Mouse (Mus musculus): ENCODE results near the gene Myo5c. TPM values are rescaled to one million over a fixed set of nuclear protein-coding genes. Genes with fewer than 3 reads are reported as not detected.
A peak's percentile ranks its signal among the peaks of the same experiment; 100 is the strongest.

Myo5c gene
- polyA plus RNA-seq, 1 experiment from 2014 or later, result 0.14 TPM

- H3K4me3 ChIP-seq, result peak overlapping the region; percentile 77
- no peaks in the 10 kb centered on the region for H3K27me3 ChIP-seq
- peaks cover 15% of the 10 kb centered on the region for H3K4me1 ChIP-seq
- no peaks in the 10 kb centered on the region for H3K36me3 ChIP-seq
- H3K27ac ChIP-seq, result peak overlapping the region; percentile 69; the same call in 1 of the 2 replicates
- no peaks in the 10 kb centered on the region for H3K9me3 ChIP-seq
- under 1% methylated on average over 49 of the region's 52 CpGs for WGBS
- H3K4me2 ChIP-seq (replicated peaks), result peak overlapping the region; percentile 88
- peak; percentile 91 for ATAC-seq (ENCODE audit: low FRiP score, low read depth)
- peak overlapping the region; percentile 76 for H3K9ac ChIP-seq
Measured at GRCm38 (mm10) chr9:75313832-75314516, 82.2 kb downstream of the Myo5c start.

- Histone ChIP-seq H3K4me1 (peaks cover 15% of the 10 kb centered on the region), H3K27me3 (no peaks in the 10 kb centered on the region), H3K4me3 (peak overlapping the region; percentile 77), H3K4me2 (replicated peaks) (peak overlapping the region; percentile 88), H3K9me3 (no peaks in the 10 kb centered on the region), H3K36me3 (no peaks in the 10 kb centered on the region), H3K27ac (peak overlapping the region; percentile 69; the same call in 1 of the 2 replicates), H3K9ac (peak overlapping the region; percentile 76)
- no peak for ATAC-seq (ENCODE audit: low FRiP score, low read depth)
- WGBS, result 3% methylated on average over 22 of the region's 22 CpGs
Measured at GRCm38 (mm10) chr9:75314517-75315105, 82.8 kb downstream of the Myo5c start.

GRCm38 (mm10) chr9:75315238-75315637 is 83.4 kb downstream of the Myo5c start:
- Histone ChIP-seq H3K4me2 (replicated peaks) (peak overlapping the region; percentile 88), H3K36me3 (no peaks in the 10 kb centered on the region), H3K27ac (no peak overlapping the region), H3K27me3 (no peaks in the 10 kb centered on the region), H3K4me1 (peaks cover 15% of the 10 kb centered on the region), H3K9me3 (no peaks in the 10 kb centered on the region), H3K9ac (peak overlapping the region; percentile 31; the same call in 1 of the 2 replicates), H3K4me3 (peak overlapping the region; percentile 77)
- 73% methylated on average over 3 of the region's 3 CpGs for WGBS
- ATAC-seq (ENCODE audit: low FRiP score, low read depth), result no peak

GRCm38 (mm10) chr9:75316771-75317170 is 85.0 kb downstream of the Myo5c start:
- H3K27me3 ChIP-seq, result no peaks in the 10 kb centered on the region
- ATAC-seq (ENCODE audit: low FRiP score, low read depth), result no peak
- 69% methylated on average over 6 of the region's 6 CpGs for WGBS
- no peak overlapping the region for H3K4me2 ChIP-seq (replicated peaks)
- no peak overlapping the region for H3K4me3 ChIP-seq
- no peak overlapping the region for H3K9ac ChIP-seq
- H3K27ac ChIP-seq, result no peak overlapping the region
- H3K4me1 ChIP-seq, result peaks cover 15% of the 10 kb centered on the region
- no peaks in the 10 kb centered on the region for H3K9me3 ChIP-seq
- H3K36me3 ChIP-seq, result no peaks in the 10 kb centered on the region

GRCm38 (mm10) chr9:75318196-75318595 is 86.4 kb downstream of the Myo5c start:
- 96% methylated on average over 2 of the region's 2 CpGs for WGBS
- Histone ChIP-seq H3K27ac (no peak overlapping the region), H3K9ac (no peak overlapping the region), H3K4me3 (no peak overlapping the region), H3K4me1 (peaks cover 15% of the 10 kb centered on the region), H3K27me3 (no peaks in the 10 kb centered on the region), H3K4me2 (replicated peaks) (no peak overlapping the region), H3K9me3 (no peaks in the 10 kb centered on the region), H3K36me3 (no peaks in the 10 kb centered on the region)
- ATAC-seq (ENCODE audit: low FRiP score, low read depth), result no peak

- Histone ChIP-seq H3K27me3 (no peaks in the 10 kb centered on the region), H3K4me3 (no peak overlapping the region), H3K4me2 (replicated peaks) (no peak overlapping the region), H3K27ac (no peak overlapping the region), H3K4me1 (peaks cover 14% of the 10 kb centered on the region), H3K9me3 (no peaks in the 10 kb centered on the region), H3K36me3 (no peaks in the 10 kb centered on the region), H3K9ac (no peak overlapping the region)
- 75% methylated on average over 3 of the region's 3 CpGs for WGBS
- no peak for ATAC-seq (ENCODE audit: low FRiP score, low read depth)
Measured at GRCm38 (mm10) chr9:75319365-75319764, 87.5 kb downstream of the Myo5c start.

- Histone ChIP-seq H3K4me3 (no peak overlapping the region), H3K27ac (no peak overlapping the region), H3K4me1 (no peaks in the 10 kb centered on the region), H3K4me2 (replicated peaks) (no peak overlapping the region), H3K36me3 (peaks cover 9% of the 10 kb centered on the region), H3K27me3 (no peaks in the 10 kb centered on the region), H3K9ac (no peak overlapping the region), H3K9me3 (no peaks in the 10 kb centered on the region)
- ATAC-seq (ENCODE audit: low FRiP score, low read depth), result no peak
- 76% methylated on average over 13 of the region's 13 CpGs for WGBS
Measured at GRCm38 (mm10) chr9:75322099-75322885, 90.5 kb downstream of the Myo5c start.

- 88% methylated on average over 3 of the region's 3 CpGs for WGBS
- no peak overlapping the region for H3K27ac ChIP-seq
- no peak for ATAC-seq (ENCODE audit: low FRiP score, low read depth)
Measured at GRCm38 (mm10) chr9:75328047-75328446, 96.2 kb downstream of the Myo5c start.

GRCm38 (mm10) chr9:75330821-75331220 is 99.0 kb downstream of the Myo5c start:
- WGBS, result 85% methylated on average over 8 of the region's 8 CpGs

More at GRCm38 (mm10) chr9:75328047-75328446, 96.2 kb downstream of the Myo5c start:
- Histone ChIP-seq H3K36me3 (peaks cover 37% of the 10 kb centered on the region), H3K4me1 (no peaks in the 10 kb centered on the region), H3K4me3 (no peak overlapping the region), H3K9ac (no peak overlapping the region), H3K4me2 (replicated peaks) (no peak overlapping the region), H3K9me3 (no peaks in the 10 kb centered on the region), H3K27me3 (no peaks in the 10 kb centered on the region)

GRCm38 (mm10) chr9:75334440-75334839 is 102.6 kb downstream of the Myo5c start:
- Histone ChIP-seq H3K4me3 (no peak overlapping the region), H3K4me1 (no peaks in the 10 kb centered on the region), H3K4me2 (replicated peaks) (no peak overlapping the region), H3K9me3 (no peaks in the 10 kb centered on the region), H3K36me3 (peaks cover 80% of the 10 kb centered on the region), H3K27me3 (no peaks in the 10 kb centered on the region), H3K27ac (no peak overlapping the region), H3K9ac (no peak overlapping the region)
- ATAC-seq (ENCODE audit: low FRiP score, low read depth), result no peak
- WGBS, result 84% methylated on average over 4 of the region's 4 CpGs

More at GRCm38 (mm10) chr9:75330821-75331220, 99.0 kb downstream of the Myo5c start:
- H3K4me2 ChIP-seq (replicated peaks), result no peak overlapping the region
- H3K4me3 ChIP-seq, result no peak overlapping the region
- ATAC-seq (ENCODE audit: low FRiP score, low read depth), result no peak
- no peak overlapping the region for H3K9ac ChIP-seq
- H3K36me3 ChIP-seq, result peaks cover 49% of the 10 kb centered on the region
- no peak overlapping the region for H3K27ac ChIP-seq
- H3K4me1 ChIP-seq, result no peaks in the 10 kb centered on the region
- H3K27me3 ChIP-seq, result no peaks in the 10 kb centered on the region
- H3K9me3 ChIP-seq, result no peaks in the 10 kb centered on the region

- Histone ChIP-seq H3K27me3 (no peaks in the 10 kb centered on the region), H3K36me3 (peaks cover 70% of the 10 kb centered on the region)
- WGBS, result 91% methylated on average over 6 of the region's 6 CpGs
Measured at GRCm38 (mm10) chr9:75338016-75338415, 106.2 kb downstream of the Myo5c start.

GRCm38 (mm10) chr9:75342433-75342832 is 110.6 kb downstream of the Myo5c start:
- no peak overlapping the region for H3K27ac ChIP-seq
- no peak for ATAC-seq (ENCODE audit: low FRiP score, low read depth)
- H3K4me1 ChIP-seq, result no peaks in the 10 kb centered on the region
- no peak overlapping the region for H3K9ac ChIP-seq
- H3K36me3 ChIP-seq, result peaks cover 58% of the 10 kb centered on the region
- no peak overlapping the region for H3K4me2 ChIP-seq (replicated peaks)
- H3K4me3 ChIP-seq, result no peak overlapping the region
- H3K9me3 ChIP-seq, result no peaks in the 10 kb centered on the region
- 88% methylated on average over 4 of the region's 4 CpGs for WGBS
- H3K27me3 ChIP-seq, result no peaks in the 10 kb centered on the region

More at GRCm38 (mm10) chr9:75338016-75338415, 106.2 kb downstream of the Myo5c start:
- Histone ChIP-seq H3K4me2 (replicated peaks) (no peak overlapping the region), H3K4me3 (no peak overlapping the region), H3K4me1 (no peaks in the 10 kb centered on the region), H3K27ac (no peak overlapping the region), H3K9ac (no peak overlapping the region), H3K9me3 (no peaks in the 10 kb centered on the region)
- no peak for ATAC-seq (ENCODE audit: low FRiP score, low read depth)

Measured in limb, embryonic 13.5 days (tissue).